Mouse (Mus musculus) B cell, adult (primary cell): ENCODE results near the gene Adora2b. TPM values are rescaled to one million over a fixed set of nuclear protein-coding genes. Genes with fewer than 3 reads are reported as not detected.

ENCODE experiments used
- total RNA-seq: library from RNA; stranded (reverse); gene quantifications from 4 replicates; pipeline ENCODE4 v1.2.4, GENCODE M21; 2023; ENCODE audit not compliant: inconsistent age

The Adora2b gene
- not detected in 4 replicates for total RNA-seq

DNA sequence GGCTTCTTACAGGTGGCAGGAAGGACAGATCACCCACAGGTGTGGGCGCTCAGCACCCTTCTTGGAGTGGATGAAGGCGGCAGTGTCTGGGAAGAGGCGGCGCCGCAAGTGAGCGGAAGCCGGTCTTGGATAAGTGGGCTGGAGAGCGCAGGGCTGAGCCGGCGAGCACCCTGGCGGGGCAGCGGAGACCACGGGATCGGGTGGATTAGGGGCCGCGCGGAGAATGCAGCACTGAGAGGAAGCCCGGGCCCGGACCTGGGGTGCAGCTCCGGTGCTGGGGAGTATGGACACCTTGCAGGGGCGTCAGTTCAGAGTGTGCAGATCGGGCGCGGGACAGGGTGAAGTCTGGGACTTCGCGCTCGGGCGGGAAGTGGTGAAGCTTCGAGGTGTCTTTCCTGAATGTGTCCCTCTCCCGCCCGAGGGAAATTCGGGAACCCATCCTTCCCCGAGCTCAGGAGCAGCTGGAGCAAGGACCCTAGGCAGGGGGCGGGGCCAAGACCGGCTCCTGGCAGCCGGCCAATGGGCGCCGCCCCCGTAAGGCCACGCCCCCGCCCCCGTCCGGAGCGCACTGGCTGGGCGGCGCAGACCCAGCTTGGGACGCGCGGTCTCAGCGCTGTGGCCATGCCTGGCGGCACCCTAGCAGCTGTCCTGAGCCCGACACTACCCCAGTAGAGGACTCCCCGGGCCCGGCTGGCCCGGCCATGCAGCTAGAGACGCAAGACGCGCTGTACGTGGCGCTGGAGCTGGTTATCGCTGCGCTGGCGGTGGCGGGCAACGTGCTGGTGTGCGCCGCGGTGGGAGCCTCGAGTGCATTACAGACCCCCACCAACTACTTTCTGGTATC, at the start of gene Adora2b:
Adora2b (plus strand) TSS at position 584 of the 844 bp plus-strand sequence.

DNA sequence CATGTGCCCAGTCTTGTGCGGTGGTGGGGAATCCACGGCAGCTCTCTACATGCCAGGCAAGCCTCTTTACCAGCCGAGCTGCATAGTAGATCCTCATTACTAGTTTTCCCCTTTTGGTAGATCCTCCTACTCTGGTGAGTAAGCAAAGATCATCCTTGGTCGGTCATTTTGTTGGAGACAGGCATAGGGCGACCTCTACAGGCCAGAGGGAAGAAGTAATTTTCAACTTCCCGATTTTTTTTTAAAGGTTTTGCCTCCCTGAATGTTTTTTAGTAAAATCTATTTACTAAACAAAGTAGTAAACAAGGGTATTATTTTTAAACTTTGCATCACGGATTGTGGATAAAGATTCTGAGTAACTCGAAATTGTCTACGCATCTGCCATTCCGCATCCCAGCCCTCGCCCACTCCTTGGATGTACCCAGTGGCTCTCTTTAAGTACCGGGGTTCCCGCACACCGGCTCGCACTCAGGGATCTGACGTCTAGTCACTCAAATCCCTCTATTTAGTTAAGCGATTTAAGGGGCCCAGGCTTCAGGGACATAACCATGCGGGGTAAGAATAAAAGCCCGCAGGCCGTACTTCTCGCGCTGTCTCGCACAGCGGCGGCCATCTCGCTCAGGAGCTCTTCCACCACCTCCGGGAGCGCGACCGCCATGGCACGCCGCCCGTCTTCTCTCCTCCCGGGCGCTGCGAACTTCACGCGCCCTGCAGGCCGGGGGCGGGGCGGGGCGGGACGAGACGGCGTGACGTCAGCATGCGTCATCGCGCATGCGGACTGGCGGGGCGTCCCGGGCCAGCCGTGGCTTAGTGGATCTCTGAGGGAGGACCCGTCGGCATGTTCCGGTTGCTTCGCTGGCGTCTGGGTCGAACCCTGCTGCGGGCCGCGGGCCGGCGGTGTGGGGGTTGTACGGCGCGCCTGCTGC, 32.2 kb downstream of the Adora2b start, which contains the start of the genes Zswim7 and Ttc19:
Zswim7 (minus strand) TSS at position 701 of the 926 bp plus-strand sequence.
Ttc19 (plus strand) TSS at position 799 of the 926 bp plus-strand sequence.

Other genes starting within 250 kb of the Adora2b start
- gene Zswim7, start 32.4 kb downstream of the Adora2b start, total RNA-seq: 6.8 to 9.7 TPM (median 8.1 TPM) in 4 replicates
- 20.1 to 25.9 TPM (median 23.9 TPM) in 4 replicates for gene Ttc19, start 32.5 kb downstream of the Adora2b start, total RNA-seq
- 6.5 to 10.3 TPM (median 7.4 TPM) in 4 replicates for gene Pigl, start 209.5 kb downstream of the Adora2b start, total RNA-seq
- 287 to 342 TPM (median 318 TPM) in 4 replicates for gene Ncor1, start 209.6 kb downstream of the Adora2b start, total RNA-seq